Mouse (Mus musculus) intestine, postnatal 0 days (tissue): ENCODE results near the gene Gpr132. TPM values are rescaled to one million over a fixed set of nuclear protein-coding genes. Genes with fewer than 3 reads are reported as not detected.
A peak's percentile ranks its signal among the peaks of the same experiment; 100 is the strongest.
"Not testable (repeated sequence)": the region's sequence is repeated elsewhere in the genome, so short reads cannot be mapped to it uniquely, and the experiment has no call there.

Experiments
- ATAC-seq: fragments of 200-750 bp; cut with Nextera tagmentation; 2 replicates; pipeline ENCODE4 v1.8.0; 2017; ENCODE audit warnings: mild to moderate bottlenecking, moderate TSS enrichment, moderate library complexity
- H3K27ac ChIP-seq: fragments of 300-500 bp; sonication (generic); 2 replicates; pipeline ENCODE4 v1.5.1; 2014; ENCODE audit warnings: mild to moderate bottlenecking, low read depth, low read length, moderate library complexity
- H3K27me3 ChIP-seq: fragments of 300-500 bp; sonication (generic); replicated peaks from 2 replicates; pipeline ENCODE4 v1.6.1; 2014; ENCODE audit warnings: low read length, mixed read lengths; ENCODE audit not compliant: control insufficient read depth, insufficient read depth
- H3K36me3 ChIP-seq: fragments of 300-500 bp; sonication (generic); 2 replicates; pipeline ENCODE4 v1.6.1; 2014; ENCODE audit warnings: mild to moderate bottlenecking, moderate library complexity; ENCODE audit not compliant: control insufficient read depth, insufficient read depth
- H3K4me1 ChIP-seq: fragments of 300-500 bp; sonication (generic); replicated peaks from 2 replicates; pipeline ENCODE4 v1.6.1; 2014; ENCODE audit warnings: antibody characterized with exemption, low read length, mixed read lengths; ENCODE audit not compliant: control insufficient read depth, insufficient read depth
- H3K4me2 ChIP-seq: fragments of 300-500 bp; sonication (generic); replicated peaks from 2 replicates; pipeline ENCODE4 v1.6.1; 2014; ENCODE audit warnings: low read depth, mild to moderate bottlenecking, moderate library complexity
- H3K4me3 ChIP-seq: fragments of 300-500 bp; sonication (generic); 2 replicates; pipeline ENCODE4 v1.5.1; 2014; ENCODE audit warnings: low read depth, low read length
- H3K9ac ChIP-seq: fragments of 300-500 bp; sonication (generic); 2 replicates; pipeline ENCODE4 v1.6.1; 2014; ENCODE audit warnings: mild to moderate bottlenecking, low read depth, low read length
- H3K9me3 ChIP-seq: fragments of 300-500 bp; sonication (generic); 2 replicates; pipeline ENCODE4 v1.6.1; 2016; ENCODE audit warnings: mixed run types; ENCODE audit not compliant: control insufficient read depth
- CTCF ChIP-seq: sonication (generic); IDR thresholded peaks from 2 replicates; pipeline ENCODE4 v1.5.1; 2016; ENCODE audit warnings: low read depth, mild to moderate bottlenecking, control low read depth, antibody characterized with exemption, moderate library complexity
- WGBS: fragments of 180-500 bp; shearing (Covaris S2); extraction: QIAGEN DNeasy Blood & Tissue Kit; methylation state at CpG from one replicate; pipeline ENCODE4 v1.1.7; 2014; 5-methylcytosine and 5-hydroxymethylcytosine counted together
- polyA plus RNA-seq: library from polyadenylated mRNA; unstranded; fragments of >200 nt; fragmentation: Nextera tagmentation; extraction: Ambion mirVana; gene quantifications from 2 replicates; pipeline ENCODE4 v1.2.1, GENCODE M21; 2015

The Gpr132 gene
- polyA plus RNA-seq, 1 experiment from 2014 or later: 0.30 TPM

GRCm38 (mm10) chr12:112851116-112851515 lies 16.9 kb downstream of the Gpr132 start:
- no peak for TF ChIP-seq CTCF
- H3K36me3 ChIP-seq: no peaks in the 10 kb centered on the region
- no peaks in the 10 kb centered on the region for H3K4me1 ChIP-seq
- WGBS: 20% methylated on average over 6 of the region's 8 CpGs
- no peaks in the 10 kb centered on the region for H3K9me3 ChIP-seq
- no peak overlapping the region for H3K4me2 ChIP-seq
- H3K9ac ChIP-seq: no peak overlapping the region
- no peak overlapping the region for H3K4me3 ChIP-seq
- no peaks in the 10 kb centered on the region for H3K27me3 ChIP-seq
- no peak overlapping the region for H3K27ac ChIP-seq
- no peak for ATAC-seq

- Histone ChIP-seq H3K4me3 (no peak overlapping the region), H3K27ac (no peak overlapping the region), H3K27me3 (no peaks in the 10 kb centered on the region), H3K36me3 (no peaks in the 10 kb centered on the region), H3K4me2 (no peak overlapping the region), H3K4me1 (no peaks in the 10 kb centered on the region), H3K9me3 (no peaks in the 10 kb centered on the region), H3K9ac (no peak overlapping the region)
- WGBS: 89% methylated on average over 9 of the region's 9 CpGs
- ATAC-seq: no peak
- TF ChIP-seq CTCF: no peak
Observed at GRCm38 (mm10) chr12:112850344-112850743, 17.7 kb downstream of the Gpr132 start.

- peak; percentile 57 for TF ChIP-seq CTCF
- 64% methylated on average over 11 of the region's 11 CpGs for WGBS
- no peak overlapping the region for H3K27ac ChIP-seq
- no peaks in the 10 kb centered on the region for H3K27me3 ChIP-seq
- no peak overlapping the region for H3K9ac ChIP-seq
- no peak overlapping the region for H3K4me3 ChIP-seq
- H3K9me3 ChIP-seq: no peaks in the 10 kb centered on the region
- ATAC-seq: peak; percentile 48; the same call in 1 of the 2 replicates
- H3K4me2 ChIP-seq: no peak overlapping the region
- H3K4me1 ChIP-seq: no peaks in the 10 kb centered on the region
- H3K36me3 ChIP-seq: no peaks in the 10 kb centered on the region
Observed at GRCm38 (mm10) chr12:112849235-112850022, 18.6 kb downstream of the Gpr132 start.

GRCm38 (mm10) chr12:112847880-112848279 lies 20.1 kb downstream of the Gpr132 start:
- Histone ChIP-seq H3K27ac (no peak overlapping the region), H3K27me3 (no peaks in the 10 kb centered on the region), H3K4me3 (no peak overlapping the region), H3K4me1 (no peaks in the 10 kb centered on the region), H3K36me3 (no peaks in the 10 kb centered on the region), H3K4me2 (no peak overlapping the region), H3K9ac (no peak overlapping the region), H3K9me3 (no peaks in the 10 kb centered on the region)
- WGBS: 98% methylated on average over 2 of the region's 2 CpGs
- no peak for TF ChIP-seq CTCF
- ATAC-seq: no peak

- no peak overlapping the region for H3K4me2 ChIP-seq
- H3K9me3 ChIP-seq: no peaks in the 10 kb centered on the region
- peak; percentile 99 for TF ChIP-seq CTCF
- H3K4me3 ChIP-seq: no peak overlapping the region
- H3K4me1 ChIP-seq: no peaks in the 10 kb centered on the region
- no peaks in the 10 kb centered on the region for H3K36me3 ChIP-seq
- no peaks in the 10 kb centered on the region for H3K27me3 ChIP-seq
- H3K27ac ChIP-seq: no peak overlapping the region
- 17% methylated on average over 3 of the region's 3 CpGs for WGBS
- no peak overlapping the region for H3K9ac ChIP-seq
- peak; percentile 53; the same call in 1 of the 2 replicates for ATAC-seq
Observed at GRCm38 (mm10) chr12:112843803-112844202, 24.2 kb downstream of the Gpr132 start.

GRCm38 (mm10) chr12:112842128-112842527 lies 25.9 kb downstream of the Gpr132 start:
- H3K4me3 ChIP-seq, H3K9ac ChIP-seq, H3K4me2 ChIP-seq, ATAC-seq, H3K9me3 ChIP-seq, H3K27ac ChIP-seq, H3K27me3 ChIP-seq, H3K36me3 ChIP-seq, H3K4me1 ChIP-seq: not testable (repeated sequence)
- WGBS: 66% methylated on average over 2 of the region's 2 CpGs
